Mouse (Mus musculus) thymus, adult 2 months (tissue): ENCODE measurements around the gene Akap13. TPM values are rescaled to one million over a fixed set of nuclear protein-coding genes. Genes with fewer than 3 reads are reported as not detected.

ENCODE experiments used
- DNase-seq: peaks from one replicate; pipeline ENCODE4 v3.0.0; 2021
- H3K27ac ChIP-seq: fragments of 200-500 bp; 2 replicates; pipeline ENCODE4 v1.5.1; 2012; ENCODE audit warnings: low read length, control low read depth; ENCODE audit not compliant: control insufficient read depth, insufficient read depth
- H3K27me3 ChIP-seq: fragments of 200-500 bp; 2 replicates; pipeline ENCODE4 v1.6.1; 2012; ENCODE audit warnings: mild to moderate bottlenecking, low read length, moderate library complexity, mixed read lengths; ENCODE audit not compliant: control insufficient read depth, insufficient read depth
- H3K36me3 ChIP-seq: fragments of 200-500 bp; 2 replicates; pipeline ENCODE4 v1.6.1; 2012; ENCODE audit warnings: mild to moderate bottlenecking, low read length, moderate library complexity; ENCODE audit not compliant: control insufficient read depth, insufficient read depth
- H3K4me1 ChIP-seq: fragments of 200-500 bp; replicated peaks from 2 replicates; pipeline ENCODE4 v1.6.1; 2012; ENCODE audit warnings: low read length; ENCODE audit not compliant: control insufficient read depth, insufficient read depth
- H3K4me3 ChIP-seq: fragments of 200-500 bp; 2 replicates; pipeline ENCODE4 v1.5.1; 2012; ENCODE audit warnings: mild to moderate bottlenecking, low read length, control low read depth, moderate library complexity; ENCODE audit not compliant: control insufficient read depth, insufficient read depth
- CTCF ChIP-seq: fragments of 200-500 bp; IDR thresholded peaks from 2 replicates; pipeline ENCODE4 v1.5.1; 2012; ENCODE audit warnings: mild to moderate bottlenecking, control low read depth, low read length, moderate library complexity, borderline replicate concordance; ENCODE audit not compliant: control insufficient read depth, poor library complexity, insufficient read depth; ENCODE audit errors: extremely low read depth
- POLR2A ChIP-seq: fragments of 200-500 bp; IDR thresholded peaks from 2 replicates; pipeline ENCODE4 v1.6.1; 2012; ENCODE audit warnings: mild to moderate bottlenecking, low read length, control low read depth, moderate library complexity; ENCODE audit not compliant: control insufficient read depth, poor library complexity, insufficient read depth; ENCODE audit errors: extremely low read depth
- WGBS: fragments of 180-500 bp; shearing (Covaris S2); methylation state at CpG from one replicate; pipeline ENCODE4 v1.1.7; 2018; 5-methylcytosine and 5-hydroxymethylcytosine counted together
- polyA plus RNA-seq: library from polyadenylated mRNA; depleted of rRNA; stranded (reverse); fragments of >200 nt; gene quantifications from 2 replicates; pipeline ENCODE4 v1.2.3, GENCODE M21; 2012

The Akap13 gene
- polyA plus RNA-seq, 1 experiment, result 47.8 TPM

DNA sequence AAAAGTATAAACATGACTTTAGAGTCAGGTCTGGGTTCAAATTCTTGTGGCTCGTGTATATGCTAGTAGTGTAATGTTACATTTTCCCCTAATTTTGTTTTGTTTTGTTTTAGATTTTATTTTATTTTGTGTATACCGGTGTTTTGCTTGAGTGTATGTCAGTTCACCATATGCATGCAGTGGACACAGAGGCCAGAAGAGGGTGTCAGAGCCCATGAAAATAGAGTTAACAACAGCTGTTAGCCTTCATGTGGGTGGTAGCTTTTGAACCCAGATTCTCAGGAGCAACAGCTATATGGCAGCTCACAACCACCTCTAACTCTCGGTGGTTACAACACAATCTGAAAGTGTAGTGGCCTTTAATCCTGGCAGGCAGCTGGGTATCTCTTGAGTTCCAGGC, 66.9 kb downstream of the Akap13 start:
- Histone ChIP-seq H3K4me1 (0 out of 2 replicates have a peak, but pooled peaks cover 2% of the 10 kb centered on the region), H3K36me3 (no peaks in the 10 kb centered on the region), H3K27me3 (no peaks in the 10 kb centered on the region), H3K4me3 (no peak overlapping the region), H3K27ac (no peak overlapping the region)
- no peak for TF ChIP-seq CTCF
- TF ChIP-seq POLR2A, result no peak
- WGBS, result 83% methylated on average over 3 of the region's 3 CpGs
- no peak for DNase-seq

DNA sequence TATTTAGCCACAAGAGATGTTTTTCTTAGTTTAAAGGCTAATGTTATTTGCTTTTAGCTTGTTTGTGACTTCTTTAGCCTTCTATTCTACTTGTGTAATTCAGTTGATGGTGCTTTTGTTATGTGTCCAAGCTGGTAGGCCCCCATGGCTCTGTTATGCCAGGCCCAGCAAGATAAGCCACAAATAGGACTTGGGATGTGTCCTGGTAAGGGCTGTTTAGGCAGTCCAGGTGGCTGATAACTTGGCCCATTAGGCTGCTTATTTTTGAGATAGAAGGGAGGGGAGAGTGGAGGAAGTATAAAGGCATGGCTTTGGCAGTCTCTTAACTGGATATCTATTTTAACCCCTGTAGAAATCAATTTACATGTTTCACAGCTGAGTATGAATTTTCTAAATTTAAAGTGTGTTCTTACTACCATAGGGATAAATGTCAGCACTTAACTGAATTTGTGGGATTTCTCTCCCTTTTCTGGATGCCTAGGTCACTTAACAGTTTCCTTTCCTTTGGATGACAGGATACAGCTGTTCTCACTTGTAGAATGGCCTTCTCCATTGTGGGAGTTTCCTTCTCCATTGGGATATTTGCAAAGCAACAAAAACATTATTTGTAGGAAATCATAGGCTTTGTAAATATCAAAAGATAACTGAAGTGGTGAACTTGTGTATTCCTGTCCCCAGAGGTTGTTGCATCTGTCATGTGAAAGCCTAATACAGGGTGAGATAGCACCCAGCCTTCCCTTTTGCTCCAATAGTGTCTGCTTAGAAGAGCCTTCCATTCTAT, 69.6 kb downstream of the Akap13 start:
- TF ChIP-seq POLR2A (no peak), CTCF (no peak)
- H3K36me3 ChIP-seq, result no peaks in the 10 kb centered on the region
- no peak overlapping the region for H3K4me3 ChIP-seq
- H3K4me1 ChIP-seq, result peaks cover 3% of the 10 kb centered on the region; the same call in 1 of the 2 replicates
- no peak overlapping the region for H3K27ac ChIP-seq
- H3K27me3 ChIP-seq, result no peaks in the 10 kb centered on the region
- no peak for DNase-seq

DNA sequence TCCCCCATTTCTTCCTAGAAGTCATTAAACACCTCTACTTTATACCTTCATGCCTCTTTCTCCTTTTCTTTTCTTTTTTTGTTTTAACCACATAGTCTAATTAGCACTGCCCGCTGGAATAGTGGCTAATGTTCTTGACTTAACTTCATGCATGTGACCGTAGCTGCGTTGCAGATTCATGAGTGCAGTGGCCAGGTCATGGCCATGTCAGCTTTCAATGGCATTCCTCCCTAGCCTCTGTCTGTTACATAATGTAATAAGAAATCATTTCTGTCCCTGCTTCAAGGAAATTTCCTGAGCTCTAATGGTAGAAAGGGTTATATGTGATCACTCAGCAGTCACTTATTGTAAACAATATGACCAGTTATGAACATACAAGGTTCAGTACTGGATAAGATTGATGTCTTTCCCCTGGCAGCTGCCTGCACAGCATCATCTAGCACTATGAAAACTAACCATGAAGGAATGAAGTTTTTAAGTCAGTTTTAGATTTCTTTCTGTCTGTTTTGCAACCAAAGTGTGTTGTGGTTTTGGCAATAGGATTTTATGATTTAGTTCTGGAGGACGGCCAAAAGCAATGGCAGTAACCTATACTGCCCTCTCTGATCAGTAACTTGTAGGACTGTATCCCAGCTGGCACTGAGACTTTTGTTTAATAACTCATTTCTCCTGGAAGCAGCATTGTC, 70.5 kb downstream of the Akap13 start:
- H3K27me3 ChIP-seq, result no peaks in the 10 kb centered on the region
- 88% methylated on average over 4 of the region's 4 CpGs for WGBS
- H3K4me1 ChIP-seq, result peaks cover 3% of the 10 kb centered on the region; the same call in 1 of the 2 replicates
- no peaks in the 10 kb centered on the region for H3K36me3 ChIP-seq
- no peak for DNase-seq
- H3K4me3 ChIP-seq, result no peak overlapping the region
- no peak overlapping the region for H3K27ac ChIP-seq
- TF ChIP-seq CTCF (no peak), POLR2A (no peak)

GRCm38 (mm10) chr7:75528751-75529150, 73.4 kb downstream of the Akap13 start:
- TF ChIP-seq CTCF, result no peak
- no peaks in the 10 kb centered on the region for H3K27me3 ChIP-seq
- DNase-seq, result no peak
- no peaks in the 10 kb centered on the region for H3K36me3 ChIP-seq
- no peak overlapping the region for H3K4me3 ChIP-seq
- peaks cover 3% of the 10 kb centered on the region; the same call in 1 of the 2 replicates for H3K4me1 ChIP-seq
- no peak overlapping the region for H3K27ac ChIP-seq
- WGBS, result over 99% methylated on average over 4 of the region's 4 CpGs

DNA sequence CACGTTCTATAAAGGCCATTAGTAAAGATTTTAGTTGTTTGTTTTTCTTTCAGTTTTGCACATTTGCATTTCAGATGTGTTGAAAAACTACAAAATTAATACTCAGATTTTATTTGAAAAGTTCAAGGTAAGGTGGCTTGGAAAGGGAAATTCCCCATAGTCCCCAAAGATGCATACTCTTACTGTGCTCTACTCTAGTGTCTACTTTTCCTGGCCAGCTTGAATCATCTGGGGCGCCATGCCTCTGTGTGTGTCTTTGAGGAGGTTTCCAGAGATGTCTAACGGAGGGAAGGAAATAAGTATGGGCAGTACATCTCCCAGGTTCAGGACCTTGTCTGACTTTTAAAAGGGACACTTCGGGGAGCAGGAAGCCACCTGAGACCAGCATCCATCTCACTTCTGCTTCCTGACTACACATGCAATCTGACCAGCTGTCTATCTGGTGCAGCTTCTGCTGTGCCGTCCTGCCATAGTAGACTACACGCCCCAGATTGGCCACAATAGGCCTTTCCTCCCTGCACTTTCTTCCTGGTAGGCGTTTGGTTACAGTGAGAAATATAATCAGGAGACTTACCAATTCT, 74.6 kb downstream of the Akap13 start:
- Histone ChIP-seq H3K36me3 (no peaks in the 10 kb centered on the region), H3K4me3 (no peak overlapping the region), H3K27ac (no peak overlapping the region), H3K27me3 (no peaks in the 10 kb centered on the region), H3K4me1 (peaks cover 3% of the 10 kb centered on the region; the same call in 1 of the 2 replicates)
- no peak for TF ChIP-seq CTCF
- 64% methylated on average over 7 of the region's 7 CpGs for WGBS
- no peak for DNase-seq

DNA sequence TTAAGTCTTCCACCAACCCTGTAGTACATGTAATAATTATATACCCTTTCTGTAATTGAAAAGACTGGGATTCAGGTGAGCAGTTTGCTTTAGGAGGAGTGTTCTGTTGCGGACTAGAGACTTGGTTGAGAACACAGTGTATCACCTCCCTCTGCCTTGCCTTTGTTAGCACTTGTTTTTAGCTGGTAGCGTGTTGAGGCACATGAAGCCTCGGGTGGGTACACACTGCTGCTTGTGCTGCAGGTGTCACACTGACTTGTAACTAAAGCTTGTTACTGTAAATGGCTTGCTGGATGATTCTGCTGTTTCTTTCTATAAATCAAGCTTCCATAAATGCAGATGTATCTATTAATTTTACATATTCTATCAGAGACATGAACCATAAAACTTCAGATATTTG, 75.3 kb downstream of the Akap13 start:
- Histone ChIP-seq H3K4me1 (peaks cover 3% of the 10 kb centered on the region; the same call in 1 of the 2 replicates), H3K4me3 (no peak overlapping the region), H3K27me3 (no peaks in the 10 kb centered on the region), H3K27ac (no peak overlapping the region), H3K36me3 (no peaks in the 10 kb centered on the region)
- TF ChIP-seq POLR2A (no peak), CTCF (no peak)
- DNase-seq, result no peak
- WGBS, result 93% methylated on average over 3 of the region's 3 CpGs
